Mouse (Mus musculus) hindbrain, embryonic 14.5 days (tissue): ENCODE measurements around the gene Itpkc. TPM values are rescaled to one million over a fixed set of nuclear protein-coding genes. Genes with fewer than 3 reads are reported as not detected.

Experiments
- ATAC-seq: fragments of 200-750 bp; cut with Nextera tagmentation; 2 replicates; pipeline ENCODE4 v1.8.0; 2017; ENCODE audit warnings: moderate number of reproducible peaks, mild to moderate bottlenecking, moderate TSS enrichment, moderate library complexity; ENCODE audit not compliant: low FRiP score
- DNase-seq: peaks from one replicate; pipeline ENCODE4 v3.0.0-alpha.2; 2015; ENCODE audit warnings: low spot score
- H3K27ac ChIP-seq: fragments of 300-500 bp; sonication (generic); 2 replicates; pipeline ENCODE4 v1.5.1; 2014; ENCODE audit warnings: mild to moderate bottlenecking, moderate library complexity
- H3K27me3 ChIP-seq: fragments of 300-500 bp; sonication (generic); 2 replicates; pipeline ENCODE4 v1.6.1; 2014; ENCODE audit warnings: mild to moderate bottlenecking, low read length, mixed read lengths; ENCODE audit not compliant: control insufficient read depth, insufficient read depth
- H3K36me3 ChIP-seq: fragments of 300-500 bp; sonication (generic); replicated peaks from 2 replicates; pipeline ENCODE4 v1.6.1; 2014; ENCODE audit not compliant: control insufficient read depth, insufficient read depth
- H3K4me1 ChIP-seq: fragments of 300-500 bp; sonication (generic); replicated peaks from 2 replicates; pipeline ENCODE4 v1.6.1; 2014; ENCODE audit warnings: antibody characterized with exemption, low read length, mixed read lengths; ENCODE audit not compliant: control insufficient read depth, insufficient read depth
- H3K4me2 ChIP-seq: fragments of 300-500 bp; sonication (generic); replicated peaks from 2 replicates; pipeline ENCODE4 v1.6.1; 2014; ENCODE audit warnings: mild to moderate bottlenecking, moderate library complexity
- H3K4me3 ChIP-seq: fragments of 300-500 bp; sonication (generic); replicated peaks from 2 replicates; pipeline ENCODE4 v1.5.1; 2014; ENCODE audit warnings: mild to moderate bottlenecking, low read length
- H3K9ac ChIP-seq: fragments of 300-500 bp; sonication (generic); 2 replicates; pipeline ENCODE4 v1.6.1; 2014
- H3K9me3 ChIP-seq: fragments of 300-500 bp; sonication (generic); 2 replicates; pipeline ENCODE4 v1.6.1; 2016; ENCODE audit warnings: low read length; ENCODE audit not compliant: control insufficient read depth
- WGBS: fragments of 180-500 bp; shearing (Covaris S2); extraction: QIAGEN DNeasy Blood & Tissue Kit; methylation state at CpG from one replicate; pipeline ENCODE4 v1.1.7; 2014; 5-methylcytosine and 5-hydroxymethylcytosine counted together
- polyA plus RNA-seq: library from polyadenylated mRNA; unstranded; fragments of >200 nt; fragmentation: Nextera tagmentation; extraction: Ambion mirVana; gene quantifications from 2 replicates; pipeline ENCODE4 v1.2.1, GENCODE M21; 2014

Itpkc gene
- polyA plus RNA-seq, 1 experiment from 2014 or later, result 6.5 TPM

DNA sequence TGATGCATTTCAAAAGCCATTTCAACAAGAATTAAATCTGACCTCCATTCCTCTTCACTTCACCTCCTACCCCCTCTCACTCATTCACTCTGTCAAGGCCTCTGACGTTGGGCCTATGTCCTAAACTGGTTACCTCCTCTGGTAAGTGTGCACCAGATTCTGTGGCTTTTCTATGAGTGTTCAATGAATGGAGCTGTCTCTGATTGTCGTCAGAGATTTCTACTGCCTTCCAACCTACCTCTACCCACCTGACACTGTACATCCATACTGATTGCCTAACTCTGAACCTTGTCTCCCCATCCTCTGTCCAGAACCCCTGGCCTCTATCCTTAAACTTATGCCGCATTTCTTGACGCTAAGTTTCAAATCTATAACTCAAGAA, 50.5 kb downstream of the Itpkc start:
- 24% methylated on average over 4 of the region's 4 CpGs for WGBS
- H3K4me2 ChIP-seq, result peak overlapping the region; percentile 53
- peak overlapping the region; percentile 70 for H3K4me3 ChIP-seq
- H3K9me3 ChIP-seq, result no peaks in the 10 kb centered on the region
- no peaks in the 10 kb centered on the region for H3K27me3 ChIP-seq
- ATAC-seq (peak; percentile 0; the same call in 1 of the 2 replicates), DNase-seq (no peak)
- peaks cover 13% of the 10 kb centered on the region for H3K4me1 ChIP-seq
- peak overlapping the region; percentile 58 for H3K9ac ChIP-seq
- peaks cover 23% of the 10 kb centered on the region for H3K36me3 ChIP-seq
- H3K27ac ChIP-seq, result peak overlapping the region; percentile 88

DNA sequence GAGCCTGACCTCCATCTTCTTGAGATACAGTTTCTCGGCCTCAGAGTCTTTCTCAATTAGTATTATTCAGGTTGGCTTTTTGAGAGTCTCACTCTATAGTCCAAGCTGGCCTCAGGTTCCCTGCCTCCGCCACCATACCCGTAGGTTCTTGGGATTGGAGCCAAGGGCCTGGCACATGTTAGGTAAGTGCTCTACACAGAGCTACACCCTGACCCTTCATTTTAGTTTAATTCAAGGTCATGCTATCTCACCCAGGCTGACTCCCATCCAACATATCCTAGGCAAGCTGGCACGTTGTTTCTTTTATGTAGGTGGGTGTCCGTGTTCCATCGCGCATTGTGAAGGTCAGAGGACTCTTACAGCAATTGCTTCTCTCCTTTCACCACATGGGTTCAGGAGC, 53.6 kb downstream of the Itpkc start:
- no peak overlapping the region for H3K4me3 ChIP-seq
- H3K4me1 ChIP-seq, result peaks cover 9% of the 10 kb centered on the region
- H3K4me2 ChIP-seq, result no peak overlapping the region
- ATAC-seq, result no peak
- H3K36me3 ChIP-seq, result peaks cover 46% of the 10 kb centered on the region
- no peak for DNase-seq
- H3K9me3 ChIP-seq, result no peaks in the 10 kb centered on the region
- no peak overlapping the region for H3K27ac ChIP-seq
- no peaks in the 10 kb centered on the region for H3K27me3 ChIP-seq
- H3K9ac ChIP-seq, result no peak overlapping the region
- 97% methylated on average over 7 of the region's 7 CpGs for WGBS

DNA sequence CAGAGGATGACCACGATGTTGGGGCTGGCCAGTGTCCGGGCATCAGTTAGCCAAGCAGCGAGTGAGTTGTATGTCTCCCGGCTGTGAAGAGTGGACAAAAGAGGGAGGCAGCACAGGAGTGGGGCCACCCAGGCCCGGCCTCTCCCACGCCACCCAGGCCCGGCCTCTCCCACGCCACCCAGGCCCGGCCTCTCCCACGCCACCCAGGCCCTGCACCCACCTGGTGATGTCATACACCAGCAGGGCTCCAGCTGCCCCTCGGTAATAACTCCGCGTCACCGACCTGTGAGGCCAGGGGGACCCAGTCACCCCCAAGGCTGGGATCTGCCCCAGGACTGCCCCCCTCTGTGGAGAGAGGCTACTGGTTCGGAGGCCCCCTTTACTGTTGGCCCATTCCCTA, 54.0 kb downstream of the Itpkc start:
- Histone ChIP-seq H3K9me3 (no peaks in the 10 kb centered on the region), H3K4me1 (peaks cover 8% of the 10 kb centered on the region), H3K9ac (no peak overlapping the region), H3K4me3 (no peak overlapping the region), H3K4me2 (no peak overlapping the region), H3K27ac (no peak overlapping the region), H3K27me3 (no peaks in the 10 kb centered on the region), H3K36me3 (peaks cover 47% of the 10 kb centered on the region)
- DNase-seq, result no peak
- 95% methylated on average over 15 of the region's 15 CpGs for WGBS
- no peak for ATAC-seq

DNA sequence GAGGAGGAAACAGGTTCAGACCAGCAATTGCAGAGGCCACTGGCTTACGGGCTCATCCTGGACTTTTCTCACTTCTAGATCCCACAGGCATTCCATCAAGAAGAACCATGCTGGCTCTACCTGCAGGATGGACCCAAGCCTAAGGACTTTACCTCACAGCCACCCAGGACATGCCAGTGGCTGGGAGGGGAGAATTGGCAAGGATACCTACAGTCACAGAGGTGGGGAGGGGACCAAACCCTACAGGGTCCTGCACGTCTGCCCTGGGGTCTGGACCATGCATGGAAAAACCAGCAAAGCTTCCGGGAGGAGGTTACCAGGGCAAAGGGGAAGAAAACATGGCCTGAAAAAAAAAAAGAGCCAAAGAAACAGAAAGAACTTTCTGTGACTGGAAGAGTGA, 57.5 kb downstream of the Itpkc start:
- Histone ChIP-seq H3K27me3 (no peaks in the 10 kb centered on the region), H3K27ac (no peak overlapping the region), H3K9ac (no peak overlapping the region), H3K4me2 (no peak overlapping the region), H3K4me1 (peaks cover 5% of the 10 kb centered on the region; the same call in 1 of the 2 replicates), H3K4me3 (no peak overlapping the region), H3K36me3 (peaks cover 50% of the 10 kb centered on the region), H3K9me3 (no peaks in the 10 kb centered on the region)
- no peak for ATAC-seq
- 96% methylated on average over 3 of the region's 3 CpGs for WGBS
- DNase-seq, result no peak

DNA sequence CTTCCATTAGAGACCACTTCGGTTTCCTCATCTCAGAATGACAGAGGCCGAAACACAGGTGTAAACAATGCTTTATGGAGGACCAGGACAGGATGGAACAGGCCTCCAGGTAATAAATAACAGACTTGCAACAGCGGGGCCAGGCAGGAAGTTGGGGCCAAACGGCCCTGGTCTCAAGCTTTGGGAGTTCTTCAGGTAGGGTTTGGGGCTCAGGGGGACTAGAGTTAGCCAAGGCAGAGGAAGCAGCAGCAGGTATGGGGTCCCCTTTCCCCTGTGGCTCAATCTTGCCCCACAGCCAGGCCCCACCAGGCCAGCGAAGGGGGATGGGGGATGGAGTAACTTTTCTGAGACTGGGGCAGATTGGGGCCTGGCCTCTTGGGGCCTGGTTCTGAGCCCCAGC, 60.1 kb downstream of the Itpkc start:
- Histone ChIP-seq H3K36me3 (peaks cover 53% of the 10 kb centered on the region), H3K4me2 (no peak overlapping the region), H3K27ac (no peak overlapping the region), H3K27me3 (no peaks in the 10 kb centered on the region), H3K9me3 (no peaks in the 10 kb centered on the region), H3K9ac (no peak overlapping the region), H3K4me1 (peaks cover 28% of the 10 kb centered on the region), H3K4me3 (no peak overlapping the region)
- ATAC-seq, result no peak
- DNase-seq, result no peak
- WGBS, result 96% methylated on average over 5 of the region's 5 CpGs

DNA sequence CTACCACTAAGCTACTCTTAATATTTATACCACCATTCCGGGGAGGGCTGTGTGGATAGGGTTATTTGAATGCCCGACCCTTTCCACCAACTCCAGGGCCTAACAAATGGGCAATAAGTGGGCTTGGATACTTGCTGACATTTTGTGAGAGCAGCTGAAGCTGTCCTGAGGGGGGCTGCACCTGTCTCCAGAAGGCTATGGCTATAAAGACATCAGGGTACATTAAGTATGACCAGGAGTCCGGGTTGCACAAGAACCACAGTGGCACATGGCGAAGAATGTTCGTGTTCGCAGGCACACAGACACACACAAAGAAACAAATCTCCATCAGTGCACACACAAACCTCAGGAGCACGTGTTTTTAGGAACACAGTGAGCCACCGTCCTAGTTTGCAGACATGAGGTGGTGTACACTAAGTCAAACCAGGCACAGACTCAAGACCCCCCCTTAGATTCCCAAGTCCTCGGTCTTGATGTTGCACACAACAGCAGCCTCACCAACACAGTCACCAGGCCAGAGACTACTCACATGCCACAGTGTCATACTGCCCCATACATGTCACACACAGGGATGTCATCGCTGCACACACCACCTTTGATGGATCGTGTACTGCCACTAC, 60.9 kb downstream of the Itpkc start:
- ATAC-seq, result no peak
- 79% methylated on average over 11 of the region's 11 CpGs for WGBS
- DNase-seq, result no peak
- peak overlapping the region; percentile 88 for H3K9ac ChIP-seq
- H3K4me1 ChIP-seq, result peaks cover 35% of the 10 kb centered on the region
- H3K27me3 ChIP-seq, result no peaks in the 10 kb centered on the region
- peak overlapping the region; percentile 99 for H3K27ac ChIP-seq
- H3K36me3 ChIP-seq, result peaks cover 53% of the 10 kb centered on the region
- H3K4me3 ChIP-seq, result peak overlapping the region; percentile 88
- H3K4me2 ChIP-seq, result peak overlapping the region; percentile 64
- no peaks in the 10 kb centered on the region for H3K9me3 ChIP-seq

DNA sequence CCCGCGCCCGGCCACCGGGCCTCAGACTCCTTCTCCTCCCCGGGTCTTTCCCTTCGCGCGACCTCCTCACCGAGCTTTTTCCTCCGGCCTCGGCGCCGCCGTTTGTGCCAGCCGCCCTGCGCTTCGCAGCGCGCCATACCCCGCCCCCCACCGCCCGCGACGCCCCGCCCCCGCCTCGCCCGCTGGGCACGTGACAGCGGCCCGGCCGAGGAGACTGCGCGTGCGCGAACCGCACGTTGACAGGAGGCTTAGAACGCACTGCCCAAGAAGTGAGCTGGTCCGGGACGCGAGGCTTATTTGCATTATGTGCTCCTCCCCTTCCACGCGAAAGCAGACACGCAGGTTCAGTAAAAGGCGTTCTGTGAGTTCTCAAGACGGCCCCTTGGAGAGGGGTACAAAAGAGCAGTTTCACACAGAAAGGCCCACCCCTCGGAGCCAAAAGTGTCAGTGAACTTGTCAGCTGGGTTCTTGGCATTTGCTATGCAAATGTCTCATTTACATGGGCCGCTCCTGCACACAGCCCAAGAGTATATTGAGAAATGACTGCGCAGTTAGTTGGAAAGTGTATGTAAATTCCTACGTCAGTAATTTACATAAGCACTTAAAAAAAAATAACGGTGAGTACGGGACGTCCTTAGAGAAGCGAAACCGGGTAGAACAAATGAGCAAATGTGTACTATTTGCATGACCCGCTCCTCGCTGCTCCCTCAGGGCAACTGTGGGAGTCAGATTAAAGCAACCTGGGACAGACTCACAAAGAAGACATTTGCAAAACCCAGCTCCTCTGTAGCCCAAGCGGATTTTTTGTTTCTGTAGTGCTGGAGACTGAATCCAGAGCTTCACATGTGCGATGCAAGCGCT, 61.6 kb downstream of the Itpkc start, which contains the start of gene Egln2:
TSS of gene Egln2 (minus strand) at position 189 of the 861 bp plus-strand sequence.
- Histone ChIP-seq H3K4me1 (peaks cover 43% of the 10 kb centered on the region), H3K4me2 (peak within 1 kb of the TSS; percentile 64), H3K9ac (peak within 1 kb of the TSS; percentile 88), H3K27ac (peak within 1 kb of the TSS; percentile 99), H3K36me3 (peaks cover 52% of the 10 kb centered on the region), H3K27me3 (no peaks in the 10 kb centered on the region), H3K9me3 (no peaks in the 10 kb centered on the region), H3K4me3 (peak within 1 kb of the TSS; percentile 88)
- 2% methylated on average over 61 of the region's 61 CpGs for WGBS
- DNase-seq (peak; percentile 95), ATAC-seq (peak; percentile 86)

DNA sequence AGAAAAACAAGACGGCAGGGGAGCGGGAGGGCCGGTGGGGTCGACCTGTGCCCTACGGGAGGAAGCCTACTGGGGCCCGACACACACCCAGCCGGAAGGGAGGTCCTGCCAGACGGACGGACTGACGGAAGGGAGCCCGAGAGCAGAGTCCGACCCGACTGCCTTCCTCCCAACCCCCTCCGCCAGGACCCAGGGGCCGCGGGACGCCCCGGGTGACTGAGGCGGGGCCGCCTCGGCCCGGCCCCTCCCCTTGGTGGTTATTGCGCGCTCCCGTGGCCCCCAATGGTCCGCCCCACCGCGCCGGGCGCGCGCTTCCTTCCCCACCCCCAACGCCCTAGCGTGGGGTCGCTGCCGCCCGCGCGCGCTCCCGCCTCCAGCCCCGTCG, 62.2 kb downstream of the Itpkc start:
- peaks cover 52% of the 10 kb centered on the region for H3K36me3 ChIP-seq
- peaks cover 47% of the 10 kb centered on the region for H3K4me1 ChIP-seq

DNA sequence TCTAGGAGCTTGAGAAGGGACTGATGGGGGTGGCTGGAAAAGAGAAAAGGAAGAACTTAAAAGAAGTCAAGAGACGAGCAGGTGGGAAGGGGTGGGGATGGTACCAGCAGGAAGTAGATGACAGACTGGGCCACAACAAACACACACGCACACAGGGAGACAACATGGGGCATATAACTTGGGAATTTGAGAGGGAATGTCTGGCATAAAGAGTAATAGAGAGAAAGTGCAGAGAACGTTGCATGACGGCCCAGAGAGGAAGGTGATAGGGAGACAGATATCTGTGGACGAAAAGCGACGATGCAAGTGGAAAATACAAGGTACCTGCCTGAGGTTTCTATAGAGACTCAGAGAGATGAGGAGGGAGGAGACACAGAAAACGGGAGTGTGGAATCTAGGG, 62.8 kb downstream of the Itpkc start:
- 0 out of 2 replicates have a peak, but pooled peaks have one; percentile 0 for ATAC-seq
- peaks cover 47% of the 10 kb centered on the region for H3K4me1 ChIP-seq
- no peaks in the 10 kb centered on the region for H3K9me3 ChIP-seq
- DNase-seq, result no peak
- H3K36me3 ChIP-seq, result peaks cover 50% of the 10 kb centered on the region
- H3K4me2 ChIP-seq, result peak overlapping the region; percentile 64
- H3K4me3 ChIP-seq, result peak overlapping the region; percentile 88
- 4% methylated on average over 8 of the region's 8 CpGs for WGBS
- H3K9ac ChIP-seq, result peak overlapping the region; percentile 88
- H3K27me3 ChIP-seq, result no peaks in the 10 kb centered on the region
- peak overlapping the region; percentile 99 for H3K27ac ChIP-seq

More for the DNA sequence above, 62.2 kb downstream of the Itpkc start:
- Histone ChIP-seq H3K4me3 (peak overlapping the region; percentile 88), H3K9me3 (no peaks in the 10 kb centered on the region), H3K4me2 (peak overlapping the region; percentile 64), H3K27me3 (no peaks in the 10 kb centered on the region), H3K9ac (peak overlapping the region; percentile 88), H3K27ac (peak overlapping the region; percentile 99)
- WGBS, result under 1% methylated on average over 24 of the region's 43 CpGs
- ATAC-seq (peak; percentile 57), DNase-seq (peak; percentile 79)
